Mouse (Mus musculus) WW6 (cell line): ENCODE data around the gene Jmjd1c.

Source experiments
- DNase-seq: peaks from one replicate; pipeline ENCODE4 v3.0.0-alpha.2; 2013; ENCODE audit warnings: low read depth, low spot score

Jmjd1c gene

DNA sequence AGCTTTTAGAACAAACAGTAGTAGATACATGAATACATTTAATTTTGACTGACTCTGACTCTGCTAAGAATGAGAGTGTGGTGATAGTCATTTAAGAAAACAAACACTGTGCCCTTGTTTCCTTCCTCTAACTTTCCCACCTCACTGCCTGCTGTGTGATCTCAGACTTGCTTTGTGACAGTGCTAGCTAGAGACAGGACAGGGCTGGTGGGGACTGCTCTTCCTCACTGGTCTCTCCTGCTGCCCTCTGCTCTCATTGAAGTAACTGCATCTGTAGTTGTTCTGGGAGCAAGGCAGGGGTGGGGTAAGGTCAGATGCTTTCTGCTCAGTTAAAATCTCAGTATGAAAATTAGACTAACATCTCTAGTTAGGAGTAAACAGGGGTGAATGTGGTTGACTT, 93.1 kb downstream of the Jmjd1c start:
- DNase-seq = no peak

GRCm38 (mm10) chr10:67190261-67190660, 94.3 kb downstream of the Jmjd1c start:
- DNase-seq = no peak

DNA sequence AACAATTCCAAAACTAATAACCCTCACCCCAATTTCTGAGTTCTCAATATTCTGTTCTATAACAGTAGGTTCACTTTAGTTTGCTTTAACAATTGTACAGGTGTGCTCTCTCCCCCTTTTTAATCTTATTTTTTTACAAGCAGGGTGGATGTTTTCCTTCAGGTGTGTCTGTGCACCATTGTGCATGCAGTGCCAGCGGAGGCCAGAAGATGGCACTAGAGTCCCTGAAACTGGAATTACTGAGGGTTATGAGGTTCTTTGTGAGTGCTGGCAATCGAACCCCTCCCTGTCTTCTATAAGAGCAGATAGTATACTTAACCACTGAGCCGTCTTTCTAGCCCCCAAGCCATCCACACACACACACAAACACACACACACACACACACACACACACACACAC, 96.4 kb downstream of the Jmjd1c start:
- DNase-seq = peak; percentile 38

DNA sequence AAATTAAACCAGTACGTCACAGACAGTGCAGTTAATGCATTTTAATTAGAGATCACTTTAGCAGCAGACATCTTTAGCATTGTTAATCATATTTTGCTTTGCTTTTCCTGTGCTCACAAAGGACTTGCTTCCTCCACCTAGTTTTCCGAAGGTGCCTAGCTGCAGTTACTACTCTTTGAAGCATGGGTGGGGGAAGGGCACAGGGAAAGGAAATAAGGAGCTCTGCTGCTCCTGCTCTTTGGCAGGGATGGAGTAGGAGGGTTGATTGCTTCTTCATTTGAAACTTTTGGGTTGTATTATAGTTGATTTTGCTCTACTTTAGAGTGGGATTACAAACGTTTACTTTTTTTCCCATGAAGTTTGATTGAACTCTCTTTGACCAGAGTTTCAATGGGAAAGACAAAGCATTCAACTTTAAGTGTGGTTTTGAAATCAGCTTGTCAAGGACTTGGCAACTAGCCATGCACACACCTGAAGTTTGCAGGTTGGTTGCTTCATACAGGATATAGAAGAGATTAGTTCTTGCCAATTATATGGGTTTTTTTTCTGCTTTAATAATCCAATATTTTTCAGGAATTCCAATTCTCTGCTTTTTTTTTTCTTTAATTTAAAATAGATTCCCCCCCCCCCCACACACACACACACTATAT, 97.2 kb downstream of the Jmjd1c start:
- DNase-seq = no peak

GRCm38 (mm10) chr10:67194046-67194445, 98.1 kb downstream of the Jmjd1c start:
- no peak for DNase-seq

GRCm38 (mm10) chr10:67195671-67196070, 99.7 kb downstream of the Jmjd1c start:
- DNase-seq = no peak

DNA sequence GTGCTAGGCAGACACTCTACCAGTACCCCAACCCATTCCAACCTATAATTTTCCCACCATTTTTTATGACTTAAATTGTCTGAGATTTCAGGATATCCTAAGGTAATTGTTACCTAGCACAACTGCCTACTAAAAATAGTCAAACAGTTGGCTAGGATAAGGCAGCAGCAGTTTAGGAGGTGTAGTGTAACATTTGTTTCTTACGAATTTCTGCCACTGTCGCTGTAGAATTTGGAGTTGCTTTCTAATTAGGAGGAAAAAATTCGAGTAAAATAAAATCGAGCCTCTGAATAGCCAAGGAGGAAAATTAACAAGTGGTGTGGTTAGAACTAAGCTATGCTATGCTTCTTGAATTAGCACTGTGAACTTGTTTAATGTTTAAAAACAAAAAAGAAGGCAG, 101.3 kb downstream of the Jmjd1c start:
- no peak for DNase-seq

- DNase-seq = no peak
These were observed 101.9 kb downstream of the Jmjd1c start for GRCm38 (mm10) chr10:67197829-67198228.

DNA sequence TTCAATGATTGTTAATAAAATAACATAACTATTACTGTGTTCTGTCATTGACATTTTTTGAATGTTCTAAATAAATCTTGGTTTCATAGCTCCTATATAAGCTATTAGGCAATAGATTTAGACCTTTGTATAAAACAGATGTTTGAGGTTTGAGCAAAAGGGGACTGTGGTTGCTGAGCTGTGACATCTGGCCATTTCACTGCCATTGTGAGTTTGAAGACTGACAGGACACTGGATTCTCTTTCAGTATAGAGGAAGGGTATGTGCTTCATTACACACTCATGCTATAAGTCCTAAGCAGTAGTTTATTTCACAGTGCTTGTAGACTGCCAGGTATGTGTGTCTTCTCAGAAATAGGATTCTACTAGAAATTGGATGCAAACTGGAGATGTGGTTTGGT, 105.8 kb downstream of the Jmjd1c start:
- DNase-seq = no peak

DNA sequence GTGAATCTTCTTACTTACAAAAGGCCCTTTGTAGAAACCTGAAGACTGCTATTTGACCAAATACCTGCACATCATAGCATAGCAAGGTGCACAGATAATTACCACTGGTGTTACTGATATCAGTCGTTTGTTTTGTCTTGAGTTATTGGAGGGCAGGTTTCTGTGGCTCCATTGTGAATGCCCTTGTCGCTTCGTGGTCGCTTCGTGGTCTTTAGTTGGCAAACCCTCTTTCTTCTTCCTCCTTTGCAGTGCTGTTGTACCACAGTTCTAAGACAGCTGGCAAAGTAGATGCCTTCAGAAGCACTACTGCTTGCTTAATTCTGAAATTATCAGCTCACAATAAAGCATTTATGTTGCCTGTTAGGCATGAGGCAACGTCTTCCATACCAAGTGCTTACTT, 106.5 kb downstream of the Jmjd1c start:
- no peak for DNase-seq

- DNase-seq = no peak
These were observed 108.9 kb downstream of the Jmjd1c start for GRCm38 (mm10) chr10:67204652-67205407.

GRCm38 (mm10) chr10:67207931-67208330, 112.0 kb downstream of the Jmjd1c start:
- DNase-seq = no peak

- no peak for DNase-seq
These were observed 114.2 kb downstream of the Jmjd1c start for GRCm38 (mm10) chr10:67209916-67210675.

- DNase-seq = no peak
These were observed 116.1 kb downstream of the Jmjd1c start for GRCm38 (mm10) chr10:67212031-67212430.

DNA sequence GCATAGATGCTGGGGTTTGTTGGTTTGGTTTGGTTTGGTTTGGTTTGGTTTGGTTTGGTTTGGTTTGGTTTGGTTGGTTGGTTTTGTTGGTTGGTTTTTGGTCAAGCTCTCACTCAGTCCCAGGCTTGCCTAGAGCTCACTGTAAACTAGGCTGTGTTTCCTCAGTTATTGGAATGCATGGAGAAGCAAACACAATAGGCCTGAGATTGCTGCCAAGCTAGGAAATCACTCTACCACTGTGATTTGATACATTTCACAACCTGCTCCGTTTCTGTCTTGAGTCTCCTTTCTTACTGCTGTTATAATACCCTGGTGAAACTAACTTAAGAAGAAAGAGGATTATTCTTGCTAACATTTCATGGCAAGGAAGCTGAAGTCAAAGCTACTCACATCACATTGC, 117.8 kb downstream of the Jmjd1c start:
- DNase-seq = no peak

- no peak for DNase-seq
These were observed 119.2 kb downstream of the Jmjd1c start for GRCm38 (mm10) chr10:67215133-67215532.

- no peak for DNase-seq
These were observed 120.9 kb downstream of the Jmjd1c start for GRCm38 (mm10) chr10:67216872-67217271.

DNA sequence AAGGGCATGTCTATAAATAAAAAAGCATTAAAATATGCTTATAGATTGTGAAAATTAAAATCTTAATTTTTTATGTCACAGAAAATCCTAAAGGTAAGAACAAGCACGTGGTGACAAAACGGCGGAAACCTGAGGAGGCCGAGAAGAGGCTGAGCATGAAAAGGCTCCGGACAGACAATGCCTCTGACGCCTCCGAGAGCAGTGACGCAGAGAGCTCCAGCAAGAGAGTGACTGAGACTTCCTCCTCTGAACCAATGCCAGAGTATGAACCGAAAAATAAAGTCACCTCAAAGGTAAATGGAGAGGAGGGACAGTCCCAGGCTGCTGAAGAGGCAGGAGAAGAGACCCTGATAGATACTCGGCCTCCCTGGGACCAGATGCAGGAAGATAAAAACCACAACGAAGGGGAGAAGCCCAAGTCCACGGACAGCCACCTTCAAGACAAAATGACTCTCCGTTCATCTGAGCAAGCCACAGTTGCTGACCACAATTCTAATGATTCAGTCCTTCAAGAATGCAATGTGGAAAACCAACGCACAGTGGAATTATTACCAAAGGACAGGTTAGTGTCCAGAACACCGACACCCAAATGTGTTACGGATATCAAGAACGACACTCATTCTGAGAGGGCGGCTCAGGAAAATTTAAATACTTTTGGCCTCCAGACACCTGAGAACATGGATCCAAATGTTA, 123.1 kb downstream of the Jmjd1c start:
- DNase-seq = no peak

- no peak for DNase-seq
These were observed 124.3 kb downstream of the Jmjd1c start for GRCm38 (mm10) chr10:67220251-67220650.

DNA sequence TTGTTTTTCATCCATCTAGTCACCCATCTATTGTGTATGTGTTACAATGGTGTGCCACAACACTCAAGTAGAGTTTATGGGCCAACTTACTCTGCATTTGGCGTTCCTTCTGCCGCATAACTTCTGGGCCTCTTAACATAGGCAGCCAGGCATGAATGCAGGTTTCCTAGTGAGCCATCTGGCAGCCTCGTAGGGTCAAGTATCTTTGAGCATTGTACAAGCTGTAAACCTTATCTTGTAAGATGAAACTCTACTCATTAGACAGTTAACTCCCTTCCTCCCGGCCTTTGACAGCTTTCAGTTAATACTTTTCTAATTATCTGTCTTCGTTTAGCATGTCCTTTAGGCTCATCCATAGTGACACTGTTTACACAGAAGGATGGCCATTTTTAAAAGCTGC, 125.4 kb downstream of the Jmjd1c start:
- DNase-seq = no peak

GRCm38 (mm10) chr10:67223942-67224341, 128.0 kb downstream of the Jmjd1c start:
- DNase-seq = no peak

DNA sequence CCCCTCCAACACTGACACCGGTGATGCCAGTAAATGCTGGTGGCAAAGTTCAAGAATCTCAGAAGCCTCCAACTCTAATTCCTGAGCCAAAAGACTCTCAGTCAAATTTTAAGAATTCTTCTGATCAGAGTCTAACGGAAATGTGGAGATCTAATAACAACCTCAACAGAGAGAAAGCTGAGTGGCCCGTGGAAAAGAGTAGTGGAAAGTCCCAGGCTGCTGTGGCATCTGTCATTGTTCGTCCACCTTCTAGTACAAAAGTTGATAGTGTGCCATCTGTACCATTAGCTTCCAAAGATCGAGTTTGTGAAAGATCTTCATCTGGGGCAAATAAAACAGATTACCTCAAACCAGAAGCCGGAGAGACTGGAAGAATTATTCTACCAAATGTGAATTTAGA, 129.6 kb downstream of the Jmjd1c start:
- no peak for DNase-seq
